Mouse (Mus musculus): ENCODE measurements around the gene Cox18.

DNA sequence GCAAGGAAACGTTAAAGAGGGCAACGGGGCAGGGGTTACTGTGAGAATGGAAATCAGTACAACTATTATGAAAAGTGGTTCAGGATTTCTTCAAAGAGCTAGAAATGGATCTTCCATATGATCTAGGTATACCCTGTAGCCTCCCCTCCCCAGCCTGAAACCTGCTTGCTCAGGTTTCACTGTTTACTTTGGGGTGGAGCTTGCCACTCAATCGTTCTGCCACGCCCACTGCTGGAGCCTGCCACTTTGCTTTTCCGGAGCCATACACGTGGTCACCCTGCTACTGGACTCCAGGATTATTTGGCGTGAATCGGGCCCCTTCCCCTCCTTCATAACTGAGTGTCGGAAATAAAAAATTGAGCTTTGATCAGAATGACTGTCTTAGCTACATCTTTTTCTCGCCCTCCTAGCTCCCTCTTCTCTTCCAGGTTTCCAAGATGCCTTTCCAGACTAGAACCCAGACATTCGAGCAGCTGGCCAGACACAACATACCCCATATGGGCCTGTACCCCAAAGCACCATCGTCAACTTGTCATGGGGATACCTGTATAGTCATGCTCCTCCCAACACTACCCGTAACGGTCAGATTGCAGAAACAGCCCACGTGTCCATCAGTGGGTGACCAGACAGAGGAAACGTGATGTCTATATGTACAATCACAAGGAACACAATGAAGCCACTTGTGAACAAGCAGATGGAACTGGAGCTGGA is 23.7 kb downstream of the Cox18 start:
- TF ChIP-seq CTCF (conservative IDR thresholded peaks at IDR 0.05; ENCODE audit: low read length) = no peak
- TF ChIP-seq NANOG (IDR thresholded peaks at IDR 0.05; ENCODE audit: borderline replicate concordance, low read length) = no peak

All from E14TG2a.4 (cell line).